Mouse (Mus musculus) MEL (cell line): ENCODE data around the gene Mylip.

ENCODE experiments used
- ELF1 ChIP-seq: IDR thresholded peaks from 2 replicates; pipeline ENCODE4 v1.6.1; 2014; ENCODE audit warnings: low read depth, mild to moderate bottlenecking, inconsistent platforms, low read length, improper control_type of control experiment, moderate library complexity
- EP300 ChIP-seq, 2 experiments: IDR thresholded peaks; 2 replicates each; pipeline ENCODE4 v1.6.1; 2011; ENCODE audit warnings: improper control_type of control experiment in 2 of 2, low read length in 2 of 2, low read depth in 1 of 2, mild to moderate bottlenecking in 1 of 2
- NELFE ChIP-seq: IDR thresholded peaks from 2 replicates; pipeline ENCODE4 v1.6.1; 2011; ENCODE audit warnings: low read depth, low read length, improper control_type of control experiment
- POLR2A ChIP-seq, 2 experiments: IDR thresholded peaks; 2 replicates each; pipeline ENCODE4 v1.6.1; 2011 to 2012; ENCODE audit warnings: low read length in 2 of 2, mild to moderate bottlenecking in 2 of 2, control low read depth in 1 of 2, improper control_type of control experiment in 1 of 2, low read depth in 1 of 2, moderate library complexity in 1 of 2; ENCODE audit not compliant: control insufficient read depth in 1 of 2, insufficient read depth in 1 of 2, poor library complexity in 1 of 2
- TBP ChIP-seq: IDR thresholded peaks from 2 replicates; pipeline ENCODE4 v1.8.0; 2011; ENCODE audit warnings: low read depth, low read length, improper control_type of control experiment
- ZNF384 ChIP-seq: IDR thresholded peaks from 2 replicates; pipeline ENCODE4 v1.6.1; 2012; ENCODE audit warnings: low read depth, mild to moderate bottlenecking, inconsistent platforms, low read length, improper control_type of control experiment

GRCm38 (mm10) chr13:45358208-45358607, 31.3 kb upstream of the Mylip start:
- TF ChIP-seq POLR2A (IDR thresholded peaks at IDR 0.05; ENCODE audit: control insufficient read depth in 1 of 2, insufficient read depth in 1 of 2, low read depth in 1 of 2, low read length in 2 of 2, poor library complexity in 1 of 2) (no peak), NELFE (no peak), ZNF384 (no peak), EP300 (IDR thresholded peaks at IDR 0.05; ENCODE audit: low read depth in 1 of 2, low read length in 2 of 2) (no peak), ELF1 (no peak), TBP (no peak)
